Mouse (Mus musculus): ENCODE data around the gene Edc3.

Gene Edc3

DNA sequence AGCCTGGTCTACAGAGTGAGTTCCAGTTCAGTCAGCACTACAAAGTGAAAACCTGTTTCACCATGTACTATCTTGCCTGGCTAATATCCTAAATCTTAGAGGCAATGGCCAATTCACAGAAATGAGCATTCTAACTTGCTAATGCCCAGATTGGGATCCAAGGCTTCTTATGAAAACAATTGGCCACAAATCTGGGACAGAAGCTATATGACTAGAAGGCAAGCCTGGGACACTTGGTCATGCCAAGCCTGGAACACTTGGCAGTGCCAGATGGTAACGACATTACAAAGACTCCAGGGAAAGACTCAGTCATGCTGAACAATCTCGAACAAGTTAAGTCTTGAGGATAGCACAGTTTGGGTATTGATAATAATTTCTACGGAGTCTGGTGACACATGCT, 1.8 kb upstream of the Edc3 start:
- no peak for DNase-seq

DNA sequence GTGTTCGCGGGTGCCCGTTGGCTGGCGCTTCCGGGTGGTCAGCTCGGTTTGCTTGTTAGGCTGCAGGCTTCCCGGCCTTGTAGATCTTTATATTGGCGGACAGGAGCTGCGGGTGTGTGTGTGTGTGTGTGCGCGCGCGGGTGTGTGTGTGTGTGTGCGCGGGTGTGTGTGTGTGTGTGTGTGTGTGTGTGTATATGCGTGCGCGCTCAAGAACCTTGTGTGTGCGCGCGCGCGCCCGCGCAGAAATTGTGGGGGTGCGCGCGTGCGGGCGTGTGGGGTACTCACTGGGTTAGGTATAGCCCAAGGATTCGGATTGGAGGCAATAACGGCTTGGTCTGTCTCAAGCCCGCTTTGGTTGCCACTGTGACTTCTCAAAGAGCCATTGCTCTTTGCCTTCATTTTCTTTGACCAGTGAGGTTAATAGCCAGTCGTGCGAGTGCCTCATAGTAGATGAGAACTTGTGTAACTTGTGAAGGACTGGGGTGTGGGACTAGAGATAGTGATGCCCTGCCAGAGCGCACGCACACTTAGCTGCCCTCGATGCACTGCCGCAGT, 457 bp downstream of the Edc3 start:
- no peak for DNase-seq

DNA sequence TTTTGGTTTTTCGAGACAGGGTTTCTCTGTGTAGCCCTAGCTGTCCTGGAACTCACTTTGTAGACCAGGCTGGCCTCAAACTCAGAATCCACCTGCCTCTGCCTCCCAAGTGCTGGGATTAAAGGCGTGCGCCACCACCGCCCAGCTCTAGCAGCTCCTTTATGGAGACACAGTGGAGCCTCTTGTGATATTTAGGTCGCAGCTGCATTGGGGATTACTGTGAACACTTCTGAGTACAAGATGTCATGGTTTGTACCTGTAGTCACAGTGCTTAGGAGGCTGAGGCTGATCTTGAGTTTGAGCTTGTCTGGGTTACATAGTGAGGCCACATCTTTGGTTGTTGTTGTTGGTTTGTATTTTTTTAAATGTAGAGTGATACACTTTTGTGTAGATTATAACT, 1.9 kb downstream of the Edc3 start:
- DNase-seq: peak in 1 of 2 experiments; percentile 23

DNA sequence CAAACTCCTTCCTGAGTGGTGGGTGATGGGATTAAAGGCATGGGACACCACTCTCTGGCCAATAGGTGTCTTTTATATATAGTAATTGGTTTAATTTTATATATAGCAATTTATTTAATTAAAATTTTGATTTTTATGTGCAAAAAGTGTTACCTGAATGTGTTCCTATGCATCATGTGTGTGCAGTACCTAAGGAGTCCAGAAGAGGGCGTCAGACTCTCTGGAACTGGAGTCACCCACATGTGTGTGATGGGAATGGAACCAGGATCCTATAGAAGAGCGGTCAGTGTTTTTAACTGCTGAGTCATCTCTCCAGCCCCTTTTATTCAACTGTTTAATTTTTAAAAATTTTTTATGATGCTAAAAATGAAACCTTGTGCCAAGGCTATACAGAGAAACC, 3.9 kb downstream of the Edc3 start:
- no peak for DNase-seq

DNA sequence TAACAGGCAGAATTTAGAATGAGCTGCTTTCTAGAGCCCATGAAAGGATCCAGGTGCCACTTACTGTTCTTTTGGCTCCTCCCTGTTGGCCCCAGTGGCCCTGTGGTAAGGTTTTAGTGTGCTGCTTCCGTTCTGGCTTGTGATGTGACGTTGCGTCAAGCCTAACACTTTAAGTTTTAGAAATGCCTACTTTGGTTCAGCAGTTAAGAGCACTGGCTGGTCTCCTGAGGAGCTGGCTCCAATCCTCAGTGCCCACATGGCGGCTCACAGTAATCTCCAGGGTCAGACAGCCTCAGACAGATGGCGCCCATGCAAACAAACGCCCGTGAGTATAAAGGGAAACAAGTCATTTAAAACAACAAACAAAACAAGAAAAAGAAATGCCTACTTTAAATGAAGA, 10.1 kb downstream of the Edc3 start:
- DNase-seq: no peak

DNA sequence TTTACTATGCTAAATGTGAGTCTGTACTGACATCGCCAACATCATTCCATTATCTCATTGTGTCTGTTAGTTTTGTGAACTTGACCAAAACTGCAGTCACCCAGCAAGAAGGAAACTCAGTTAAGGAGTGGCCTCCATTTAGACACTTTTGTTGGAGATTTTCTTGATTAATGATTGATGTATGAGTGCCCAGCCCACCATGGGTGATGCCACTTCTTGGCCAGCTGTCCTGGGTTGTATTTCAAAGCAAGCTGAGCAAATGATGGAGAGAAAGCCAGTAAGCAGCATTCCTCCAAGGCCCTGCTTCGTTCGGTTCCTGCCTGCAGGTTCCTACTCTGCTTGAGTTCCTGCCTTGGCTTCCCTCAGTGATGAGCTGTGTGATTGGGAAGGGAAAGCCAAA, 12.4 kb downstream of the Edc3 start:
- DNase-seq: no peak

DNA sequence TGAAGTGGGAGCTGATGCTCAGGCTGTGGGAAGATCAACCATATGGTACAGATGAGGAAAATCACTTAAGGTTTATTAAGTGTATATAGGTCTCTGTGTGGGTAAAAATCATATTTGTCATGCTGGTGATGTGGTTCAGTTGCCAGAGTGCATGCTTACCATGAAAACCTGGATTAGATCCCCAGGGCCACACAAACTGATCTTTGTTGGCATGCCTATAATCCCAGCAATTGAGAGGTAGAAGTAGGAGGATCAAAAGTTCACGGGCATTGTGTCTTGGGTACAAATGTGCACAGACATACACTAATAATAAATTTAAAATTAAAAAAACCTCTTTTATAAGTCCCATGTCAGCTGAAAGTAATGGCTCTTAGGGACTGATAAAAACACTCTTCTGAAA, 14.0 kb downstream of the Edc3 start:
- DNase-seq: no peak

DNA sequence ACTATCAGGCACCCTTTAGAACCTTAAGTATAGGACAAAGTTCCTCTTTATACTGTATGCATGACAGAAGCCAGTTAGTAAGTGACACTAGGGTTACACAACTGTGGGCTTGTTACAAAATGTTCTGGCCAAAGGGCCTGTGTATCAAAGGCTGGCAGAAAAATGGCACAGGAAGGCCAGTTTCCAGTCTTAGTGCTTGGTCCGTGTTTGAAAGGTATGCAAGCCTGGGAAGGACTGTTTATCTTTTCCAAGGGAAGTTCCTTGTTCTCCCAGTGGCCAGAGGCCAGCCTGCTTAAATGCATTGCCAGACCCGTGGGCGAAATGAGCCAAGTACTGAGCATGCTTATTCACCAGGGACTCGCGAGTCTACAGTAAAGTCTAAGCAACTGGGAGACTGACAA, 15.0 kb downstream of the Edc3 start:
- no peak for DNase-seq

DNA sequence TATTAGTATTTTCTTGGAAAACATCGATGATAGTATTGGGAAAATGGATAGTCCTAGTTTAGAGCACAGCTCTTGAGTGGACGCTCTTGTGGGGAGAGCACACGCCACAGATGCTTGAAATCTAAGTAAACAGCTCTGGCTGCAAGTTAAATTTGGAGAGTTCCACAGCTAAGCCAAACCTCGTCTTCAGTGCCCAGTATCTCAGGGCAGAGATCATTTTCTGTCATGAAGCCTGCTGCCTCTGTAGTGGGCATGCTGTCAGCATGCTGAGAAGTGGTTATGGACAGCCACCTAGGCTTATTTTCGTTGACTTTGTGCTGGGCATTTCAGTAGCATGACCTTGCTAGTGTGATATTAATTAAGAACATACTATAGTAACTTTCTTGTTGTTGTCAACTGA, 15.5 kb downstream of the Edc3 start:
- DNase-seq: no peak

DNA sequence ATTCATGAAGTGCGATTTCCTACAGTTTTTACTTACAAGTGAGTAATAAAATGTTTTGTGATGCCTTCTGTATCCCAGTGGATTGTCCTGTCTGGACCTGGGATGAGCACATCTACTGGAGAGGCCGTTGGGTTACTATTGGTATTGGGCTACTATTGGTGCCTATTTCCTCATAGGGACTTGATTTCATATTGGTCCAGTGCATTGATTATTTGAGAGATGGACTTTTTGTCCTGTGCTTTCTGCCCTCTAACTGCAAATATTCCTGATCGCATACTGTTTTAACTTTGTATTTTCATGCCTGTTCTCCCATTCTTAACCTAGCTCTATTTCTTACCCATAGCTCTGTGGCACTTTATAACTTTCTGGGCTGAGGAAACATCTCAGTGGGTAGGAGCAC, 16.4 kb downstream of the Edc3 start:
- no peak for DNase-seq

DNA sequence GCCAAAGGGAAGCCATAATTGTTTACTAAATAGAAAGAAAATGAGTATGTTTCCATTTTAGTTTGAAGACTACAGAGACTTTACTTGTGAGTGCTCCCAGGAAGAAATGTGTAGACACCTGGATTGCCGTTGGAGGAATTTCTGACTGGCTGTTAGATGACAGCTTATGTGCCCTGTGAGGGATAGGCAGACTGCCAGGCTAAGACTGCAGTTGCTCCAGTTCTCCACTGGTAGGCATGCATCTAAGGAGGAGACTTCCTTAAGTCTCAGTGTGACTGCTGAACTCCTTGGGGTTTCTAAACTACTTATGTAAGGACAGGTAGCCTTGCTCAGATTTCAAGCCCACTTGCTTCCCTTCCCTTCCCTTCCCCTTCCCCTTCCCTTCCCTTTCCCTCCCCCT, 20.0 kb downstream of the Edc3 start:
- DNase-seq: no peak

DNA sequence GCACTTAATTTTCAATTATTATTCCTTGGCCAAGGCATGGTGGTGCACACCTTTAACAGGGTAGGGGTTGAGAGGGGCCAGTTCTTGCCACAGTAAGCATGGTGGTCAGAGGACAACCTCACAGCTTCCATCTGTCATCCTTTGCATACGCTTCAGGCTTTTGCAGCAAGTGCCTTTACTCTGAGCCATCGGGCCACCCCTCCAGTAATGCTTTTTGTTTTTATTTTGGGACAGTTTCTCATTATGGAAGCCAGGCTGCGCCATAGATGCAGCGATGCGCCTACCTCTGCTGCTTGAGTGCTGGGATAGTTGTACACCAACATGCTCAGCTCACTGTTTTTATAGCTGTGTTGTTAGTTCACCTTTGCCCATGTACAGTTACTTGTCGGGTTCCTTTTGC, 25.3 kb downstream of the Edc3 start:
- DNase-seq: no peak

DNA sequence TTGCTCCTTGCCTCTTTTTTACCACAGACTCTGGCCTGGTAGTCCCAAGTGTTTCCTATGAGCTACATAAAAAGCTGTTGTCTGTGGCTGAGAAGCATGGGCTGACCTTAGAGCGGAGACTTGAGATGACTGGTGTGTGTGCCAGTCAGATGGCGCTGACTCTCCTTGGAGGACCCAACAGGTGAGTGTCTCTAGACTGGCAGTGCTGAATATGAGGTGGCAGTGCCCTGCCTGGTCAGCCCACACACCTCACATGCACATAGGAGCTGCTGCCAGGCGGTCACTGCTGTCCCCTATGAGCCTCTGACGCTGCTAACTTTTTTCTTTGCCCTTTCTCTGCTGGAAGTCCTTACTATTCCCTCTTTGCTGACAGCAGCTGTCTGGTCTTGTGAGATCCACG, 31.5 kb downstream of the Edc3 start:
- no peak for DNase-seq

DNA sequence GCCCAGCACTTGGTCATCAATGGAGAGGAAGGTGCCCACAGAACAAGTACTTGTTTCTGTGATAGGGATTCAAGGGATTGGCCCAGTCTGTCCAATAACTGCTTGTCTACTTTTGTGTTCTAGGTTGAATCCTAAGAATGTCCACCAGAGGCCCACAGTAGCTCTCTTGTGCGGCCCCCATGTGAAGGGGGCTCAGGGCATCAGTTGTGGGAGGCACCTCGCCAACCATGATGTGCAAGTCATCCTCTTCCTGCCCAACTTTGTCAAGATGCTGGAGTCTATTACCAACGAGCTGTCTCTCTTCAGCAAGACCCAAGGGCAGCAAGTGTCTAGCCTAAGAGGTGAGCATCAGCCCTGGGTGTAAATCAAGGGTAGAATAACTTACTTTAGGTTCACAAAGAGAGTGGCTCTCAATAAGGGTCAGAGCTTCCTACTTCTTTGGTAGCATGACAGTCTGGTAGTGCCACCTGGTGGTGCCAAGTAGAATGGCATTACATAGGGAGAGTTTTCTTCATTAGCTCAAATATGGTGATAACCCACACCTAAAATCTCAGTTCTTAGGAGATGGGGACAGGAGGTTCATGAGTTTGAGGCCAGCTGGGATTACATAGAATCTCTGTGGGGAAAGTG, 36.2 kb downstream of the Edc3 start:
- no peak for DNase-seq

DNA sequence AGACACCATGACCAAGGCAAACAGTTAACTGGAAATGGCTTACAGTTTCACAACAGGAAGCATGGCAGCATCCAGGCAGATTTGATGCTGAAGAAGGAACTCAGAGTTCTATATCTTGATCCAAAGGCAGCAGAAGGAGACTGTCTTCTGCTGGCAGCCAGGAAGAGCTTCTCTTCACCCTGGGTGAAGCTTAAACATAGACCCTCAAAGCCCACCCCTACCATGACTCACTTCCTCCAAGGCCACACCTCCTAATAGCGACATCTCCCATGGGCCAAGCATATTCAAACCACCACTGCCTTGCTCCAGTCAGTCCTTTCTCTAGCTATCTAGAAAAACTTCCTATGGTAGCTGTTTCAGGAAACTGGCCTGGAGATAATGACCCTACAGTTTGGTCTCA, 38.7 kb downstream of the Edc3 start:
- DNase-seq: no peak

DNA sequence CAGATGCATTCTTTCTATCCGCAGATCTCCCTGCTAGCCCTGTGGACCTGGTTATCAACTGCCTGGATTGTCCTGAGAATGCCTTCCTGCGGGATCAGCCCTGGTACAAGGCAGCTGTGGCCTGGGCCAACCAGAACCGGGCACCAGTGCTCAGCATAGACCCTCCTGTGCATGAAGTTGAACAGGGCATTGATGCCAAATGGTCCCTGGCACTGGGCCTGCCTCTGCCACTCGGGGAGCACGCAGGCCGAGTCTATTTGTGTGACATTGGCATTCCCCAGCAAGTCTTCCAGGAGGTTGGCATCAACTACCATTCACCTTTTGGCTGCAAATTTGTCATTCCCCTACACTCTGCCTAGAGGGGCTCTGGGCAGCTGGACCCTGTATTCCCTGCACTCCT, 39.8 kb downstream of the Edc3 start:
- no peak for DNase-seq

DNA sequence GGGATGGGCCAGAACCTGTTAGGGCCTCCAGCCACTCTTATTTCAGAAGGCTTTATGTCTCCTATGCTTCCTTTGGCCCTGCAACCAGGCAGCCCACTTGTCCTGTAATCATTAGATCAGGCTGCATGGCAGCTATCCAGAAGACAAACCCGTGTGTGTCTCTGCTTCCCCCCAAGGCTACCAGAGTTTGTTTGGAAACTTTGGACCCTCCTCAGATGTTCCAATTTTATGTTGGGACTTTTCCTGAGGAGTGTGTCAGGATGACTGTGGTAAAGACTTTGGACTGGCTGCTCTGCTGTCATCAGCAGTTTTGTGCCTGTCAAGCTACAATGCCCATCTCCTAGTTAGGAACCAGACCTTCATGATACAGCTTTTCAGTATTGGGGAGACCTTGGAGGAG, 40.5 kb downstream of the Edc3 start:
- DNase-seq: no peak

DNA sequence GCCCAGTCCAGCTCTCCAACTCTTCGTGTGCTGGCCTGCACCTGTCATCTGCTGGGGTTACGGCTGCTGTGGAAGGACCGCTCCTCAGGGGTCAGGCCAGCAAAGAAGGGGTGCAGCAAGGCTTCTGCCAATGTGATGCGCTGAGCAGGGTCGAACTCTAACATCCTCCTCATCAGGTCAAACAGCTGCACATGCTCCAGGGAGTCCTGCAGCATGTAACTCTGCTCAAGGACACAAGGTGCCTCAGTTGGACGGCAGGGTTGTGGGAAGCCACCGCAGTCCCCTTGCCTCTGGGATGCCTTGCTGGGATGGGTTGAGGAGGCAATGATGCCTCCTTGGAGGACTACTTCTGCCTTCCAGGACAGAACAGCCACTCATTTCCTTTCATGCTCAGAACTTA, 42.6 kb downstream of the Edc3 start:
- DNase-seq: no peak

DNA sequence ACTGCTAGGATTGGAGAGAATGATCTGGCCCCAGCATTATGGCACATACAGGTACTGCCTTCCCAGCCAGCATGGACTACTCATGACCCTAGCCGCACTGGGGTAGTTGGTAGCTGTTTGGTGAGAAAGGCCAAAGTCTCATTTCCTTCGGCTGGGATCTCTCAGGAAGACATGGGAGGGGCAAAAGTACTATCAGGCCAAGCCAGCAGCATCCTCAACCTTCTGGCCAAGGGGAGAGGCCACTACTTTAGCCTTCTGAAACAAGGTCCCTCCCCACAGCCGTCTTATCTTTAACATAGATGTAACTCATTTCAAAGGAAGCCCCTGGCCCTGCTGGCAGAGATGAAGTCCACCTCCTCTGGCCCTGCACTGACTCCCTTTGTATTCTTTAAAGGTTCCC, 49.2 kb downstream of the Edc3 start:
- no peak for DNase-seq

DNA sequence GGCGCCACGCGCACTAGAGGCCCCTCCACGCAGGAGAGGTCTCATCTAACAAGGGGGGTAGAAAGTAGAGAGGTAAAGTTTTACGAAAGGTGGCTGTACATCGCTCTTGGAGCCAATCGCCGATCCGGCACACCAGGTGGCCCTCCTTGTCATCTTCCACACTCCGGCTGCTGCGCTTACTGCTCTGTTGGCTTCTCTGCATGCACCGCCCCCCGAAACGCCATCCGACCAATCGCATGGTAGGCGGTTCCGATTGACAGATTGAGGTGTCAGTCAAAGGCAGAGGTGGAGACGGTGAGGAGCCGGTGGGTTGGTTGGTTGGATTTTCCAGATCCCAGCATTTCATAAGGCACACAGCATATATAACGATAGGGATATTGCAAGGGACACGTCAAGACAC, 50.2 kb downstream of the Edc3 start:
- no peak for DNase-seq

DNA sequence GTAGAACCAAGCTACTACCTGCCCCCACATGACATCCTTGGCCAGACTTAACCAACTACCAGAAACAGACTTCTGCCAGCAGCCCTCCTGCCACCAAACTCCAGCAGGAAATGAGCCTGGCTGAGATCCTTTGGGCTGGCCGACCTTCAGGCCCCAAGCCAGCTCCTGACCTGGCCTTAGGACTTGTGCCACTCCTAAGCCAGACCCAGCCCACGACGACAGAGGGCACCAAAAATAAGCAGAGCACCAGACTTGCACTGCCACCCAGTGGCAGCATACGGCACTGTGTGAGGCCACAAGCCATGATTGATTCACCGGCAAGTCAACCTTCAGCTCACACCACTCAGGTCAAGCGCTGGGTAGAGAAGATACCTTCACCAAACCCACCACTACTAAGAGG, 50.9 kb downstream of the Edc3 start:
- peak in 1 of 2 experiments; percentile 61 for DNase-seq

DNA sequence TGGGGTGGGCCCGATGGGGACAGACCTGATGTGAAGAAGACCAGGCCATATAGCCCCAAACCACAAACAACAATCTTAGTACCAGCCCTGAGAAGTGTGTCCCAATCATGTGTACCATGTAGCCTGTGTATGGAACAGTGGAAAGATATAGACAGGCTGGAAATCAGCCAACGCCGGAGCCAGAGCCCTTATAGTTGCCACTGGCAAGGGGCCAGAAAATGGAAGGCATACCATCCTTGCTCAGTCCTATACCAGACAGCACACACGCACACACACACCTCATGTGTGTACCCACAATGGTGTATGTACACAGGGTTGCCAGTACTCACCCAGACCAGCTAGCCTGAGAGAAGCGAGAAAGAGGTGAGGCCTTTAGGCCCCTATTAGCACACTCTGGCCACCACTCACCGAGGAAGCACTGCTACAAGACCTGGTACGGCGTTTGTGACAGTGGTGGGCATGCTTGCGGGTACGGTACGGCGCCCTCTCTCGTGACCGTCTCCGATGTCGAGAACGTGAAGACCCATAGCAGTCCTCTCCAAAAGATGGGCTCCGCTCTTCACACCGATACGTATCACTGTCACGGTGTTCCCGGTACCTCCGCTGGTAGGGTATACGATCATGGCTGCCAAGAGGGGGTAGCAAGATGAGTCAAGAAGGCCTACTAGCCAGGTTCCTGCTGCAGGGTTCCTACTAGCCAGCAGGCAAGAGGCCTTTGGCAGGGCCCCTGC, 52.2 kb downstream of the Edc3 start:
- no peak for DNase-seq

DNA sequence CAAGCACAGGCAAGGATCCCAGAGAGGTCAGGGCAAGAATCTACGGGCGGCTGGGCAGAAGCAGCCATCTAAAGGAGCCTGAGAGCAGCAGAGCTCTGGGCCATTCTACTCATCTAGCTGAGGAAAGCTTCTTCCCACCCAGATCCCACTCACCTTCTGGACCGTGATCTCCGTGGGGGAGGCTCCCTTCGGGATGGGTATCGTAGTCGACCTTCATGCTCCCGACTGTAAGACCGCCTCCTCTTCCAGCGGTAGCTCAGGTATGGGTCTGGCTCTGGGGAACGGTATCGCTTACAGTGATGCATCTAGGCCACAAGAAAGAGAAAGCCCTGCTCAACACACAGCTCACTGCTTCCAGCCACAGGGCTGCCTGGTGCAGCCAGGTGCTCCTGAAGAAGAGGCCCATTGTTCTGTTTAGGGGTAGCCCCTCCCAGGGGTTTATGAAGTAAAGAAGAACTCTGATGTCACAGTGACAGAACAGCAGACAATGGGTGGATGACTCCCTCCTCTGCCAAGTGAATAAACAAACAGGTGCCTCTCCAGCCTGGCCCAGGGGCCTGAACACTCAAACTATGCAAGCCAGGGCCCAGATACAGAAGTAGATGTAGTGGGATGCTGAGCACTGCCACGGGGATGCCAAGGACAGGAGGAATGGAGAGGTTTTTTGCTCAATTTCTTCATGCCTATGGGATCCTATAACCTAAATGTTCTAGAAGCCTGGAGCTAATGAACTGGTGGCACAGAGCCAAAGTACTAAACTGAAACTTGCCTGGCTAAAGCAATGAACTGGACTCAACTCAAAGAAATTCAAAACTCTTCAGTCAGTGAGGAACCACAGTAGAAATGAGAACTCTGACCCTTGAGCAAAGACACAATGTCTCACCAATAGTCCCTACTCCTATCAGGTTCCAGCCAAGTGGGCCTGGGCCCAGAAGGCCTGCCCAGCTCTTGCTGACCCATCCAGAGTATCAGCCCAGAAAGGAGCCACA, 53.5 kb downstream of the Edc3 start:
- DNase-seq: peak; percentile 47 to 69

Data from thymus, adult 18-20 months (tissue).